Mouse (Mus musculus) kidney, postnatal 0 days (tissue): ENCODE measurements around the gene Dnase1l2. TPM values are rescaled to one million over a fixed set of nuclear protein-coding genes. Genes with fewer than 3 reads are reported as not detected.
A peak's percentile ranks its signal among the peaks of the same experiment; 100 is the strongest.

ENCODE experiments used
- ATAC-seq: fragments of 200-750 bp; cut with Nextera tagmentation; replicated peaks from 2 replicates; pipeline ENCODE4 v1.8.0; 2017; ENCODE audit warnings: low read depth, moderate number of reproducible peaks, moderate TSS enrichment, moderate library complexity; ENCODE audit not compliant: low FRiP score
- DNase-seq: peaks from one replicate; pipeline ENCODE4 v3.0.0-alpha.2; 2016; ENCODE audit warnings: low spot score
- H3K27ac ChIP-seq: fragments of 300-500 bp; sonication (generic); 2 replicates; pipeline ENCODE4 v1.5.1; 2014; ENCODE audit warnings: mild to moderate bottlenecking
- H3K27me3 ChIP-seq: fragments of 300-500 bp; sonication (generic); 2 replicates; pipeline ENCODE4 v1.6.1; 2014; ENCODE audit warnings: low read length, mixed read lengths; ENCODE audit not compliant: insufficient read depth
- H3K36me3 ChIP-seq: fragments of 300-500 bp; sonication (generic); 2 replicates; pipeline ENCODE4 v1.6.1; 2014; ENCODE audit warnings: low read length, mixed read lengths; ENCODE audit not compliant: insufficient read depth
- H3K4me1 ChIP-seq: fragments of 300-500 bp; sonication (generic); replicated peaks from 2 replicates; pipeline ENCODE4 v1.6.1; 2014; ENCODE audit warnings: antibody characterized with exemption, low read length, mixed read lengths; ENCODE audit not compliant: insufficient read depth
- H3K4me2 ChIP-seq: fragments of 300-500 bp; sonication (generic); 2 replicates; pipeline ENCODE4 v1.6.1; 2014; ENCODE audit warnings: mild to moderate bottlenecking, low read length, moderate library complexity, mixed read lengths
- H3K4me3 ChIP-seq: fragments of 300-500 bp; sonication (generic); replicated peaks from 2 replicates; pipeline ENCODE4 v1.5.1; 2014; ENCODE audit warnings: low read depth, low read length
- H3K9ac ChIP-seq: fragments of 300-500 bp; sonication (generic); 2 replicates; pipeline ENCODE4 v1.6.1; 2014; ENCODE audit warnings: low read depth, low read length
- H3K9me3 ChIP-seq: fragments of 300-500 bp; sonication (generic); replicated peaks from 2 replicates; pipeline ENCODE4 v1.6.1; 2016; ENCODE audit warnings: low read length, inconsistent platforms, mixed read lengths
- CTCF ChIP-seq: IDR thresholded peaks from 2 replicates; pipeline ENCODE4 v1.5.1; 2016; ENCODE audit warnings: antibody characterized with exemption, low read depth, mild to moderate bottlenecking, moderate library complexity
- WGBS: fragments of 180-500 bp; shearing (Covaris S2); extraction: QIAGEN DNeasy Blood & Tissue Kit; methylation state at CpG from one replicate; pipeline ENCODE4 v1.1.7; 2014; 5-methylcytosine and 5-hydroxymethylcytosine counted together
- polyA plus RNA-seq: library from polyadenylated mRNA; unstranded; fragments of >200 nt; fragmentation: Nextera tagmentation; extraction: Ambion mirVana; gene quantifications from 2 replicates; pipeline ENCODE4 v1.2.1, GENCODE M21; 2015

Dnase1l2 gene
- polyA plus RNA-seq, 1 experiment from 2014 or later: 3.8 TPM

DNA sequence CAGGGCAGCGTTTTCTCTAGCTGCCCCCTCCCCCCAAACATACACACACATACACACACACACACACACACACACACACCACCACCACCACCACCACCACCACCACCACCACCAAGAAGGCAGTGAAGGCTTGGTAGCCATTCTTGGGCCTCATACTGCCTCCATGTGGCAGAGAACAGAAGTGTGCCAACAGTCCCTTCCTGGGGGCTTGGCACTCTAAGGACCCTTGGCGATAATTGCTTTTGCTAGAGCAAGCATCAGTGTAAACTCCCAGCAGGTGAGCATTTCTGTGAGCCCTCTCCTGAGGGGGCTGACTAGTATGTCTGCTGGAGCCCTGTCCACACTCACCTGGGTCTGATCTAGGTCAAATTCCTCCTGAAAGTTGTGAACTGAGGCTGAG is 1.8 kb downstream of the Dnase1l2 start:
- 42% methylated on average over 2 of the region's 2 CpGs for WGBS
- H3K4me1 ChIP-seq: no peaks in the 10 kb centered on the region
- TF ChIP-seq CTCF: peak; percentile 55; the same call in 1 of the 2 replicates
- ATAC-seq (no peak), DNase-seq (no peak)
- peaks cover 53% of the 10 kb centered on the region for H3K36me3 ChIP-seq
- H3K9me3 ChIP-seq: no peaks in the 10 kb centered on the region
- no peak overlapping the region for H3K4me3 ChIP-seq
- no peak overlapping the region for H3K27ac ChIP-seq
- H3K4me2 ChIP-seq: no peak overlapping the region
- no peaks in the 10 kb centered on the region for H3K27me3 ChIP-seq
- no peak overlapping the region for H3K9ac ChIP-seq

DNA sequence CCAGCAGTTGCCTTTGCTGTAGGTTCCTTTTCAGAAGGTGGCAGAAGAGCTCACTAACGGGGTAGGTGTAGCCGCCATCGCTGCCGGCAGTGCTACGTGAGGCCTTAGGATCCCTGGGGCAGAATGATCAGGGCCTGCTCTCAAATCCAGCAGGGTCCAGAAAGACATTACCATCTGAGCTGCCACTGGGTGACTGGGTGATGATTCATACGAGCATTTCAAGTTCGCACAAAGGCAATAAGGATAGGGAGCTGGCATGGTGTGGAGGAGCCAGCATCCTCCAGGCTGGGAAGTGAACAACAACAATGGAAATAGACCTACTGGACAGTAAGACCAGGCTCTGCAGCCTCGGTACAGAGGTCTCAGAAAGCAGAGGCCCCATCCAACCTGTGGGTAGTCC is 2.5 kb downstream of the Dnase1l2 start:
- 87% methylated on average over 8 of the region's 8 CpGs for WGBS
- Histone ChIP-seq H3K36me3 (peaks cover 51% of the 10 kb centered on the region), H3K9ac (no peak overlapping the region), H3K4me3 (no peak overlapping the region), H3K9me3 (no peaks in the 10 kb centered on the region), H3K4me1 (no peaks in the 10 kb centered on the region), H3K4me2 (no peak overlapping the region), H3K27ac (no peak overlapping the region), H3K27me3 (no peaks in the 10 kb centered on the region)
- no peak for TF ChIP-seq CTCF
- DNase-seq (no peak), ATAC-seq (no peak)

DNA sequence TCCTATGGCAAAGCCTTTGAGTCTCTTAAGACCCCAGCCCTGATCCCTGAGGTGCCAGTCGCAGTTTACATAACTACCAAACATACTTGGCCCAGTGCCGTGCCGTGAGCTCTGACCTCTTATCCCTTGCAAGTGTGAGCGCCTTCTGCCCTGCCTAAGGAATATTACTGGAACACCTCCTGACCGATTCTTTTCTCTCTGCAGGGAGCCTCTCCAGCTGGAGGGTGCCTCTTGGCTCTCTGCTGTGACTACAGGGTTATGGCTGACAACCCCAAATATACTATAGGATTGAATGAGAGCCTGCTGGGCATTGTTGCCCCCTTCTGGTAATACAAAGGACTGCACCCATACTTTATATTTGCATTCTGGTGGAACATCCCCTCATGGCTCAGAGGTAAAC is 5.9 kb downstream of the Dnase1l2 start:
- Histone ChIP-seq H3K9me3 (no peaks in the 10 kb centered on the region), H3K4me2 (no peak overlapping the region), H3K27me3 (no peaks in the 10 kb centered on the region), H3K27ac (no peak overlapping the region), H3K4me1 (no peaks in the 10 kb centered on the region), H3K36me3 (peaks cover 38% of the 10 kb centered on the region), H3K4me3 (no peak overlapping the region), H3K9ac (no peak overlapping the region)
- DNase-seq: peak; percentile 74
- TF ChIP-seq CTCF: peak; percentile 87
- no peak; the same call in 1 of the 2 replicates for ATAC-seq
- WGBS: 79% methylated on average over 5 of the region's 5 CpGs

DNA sequence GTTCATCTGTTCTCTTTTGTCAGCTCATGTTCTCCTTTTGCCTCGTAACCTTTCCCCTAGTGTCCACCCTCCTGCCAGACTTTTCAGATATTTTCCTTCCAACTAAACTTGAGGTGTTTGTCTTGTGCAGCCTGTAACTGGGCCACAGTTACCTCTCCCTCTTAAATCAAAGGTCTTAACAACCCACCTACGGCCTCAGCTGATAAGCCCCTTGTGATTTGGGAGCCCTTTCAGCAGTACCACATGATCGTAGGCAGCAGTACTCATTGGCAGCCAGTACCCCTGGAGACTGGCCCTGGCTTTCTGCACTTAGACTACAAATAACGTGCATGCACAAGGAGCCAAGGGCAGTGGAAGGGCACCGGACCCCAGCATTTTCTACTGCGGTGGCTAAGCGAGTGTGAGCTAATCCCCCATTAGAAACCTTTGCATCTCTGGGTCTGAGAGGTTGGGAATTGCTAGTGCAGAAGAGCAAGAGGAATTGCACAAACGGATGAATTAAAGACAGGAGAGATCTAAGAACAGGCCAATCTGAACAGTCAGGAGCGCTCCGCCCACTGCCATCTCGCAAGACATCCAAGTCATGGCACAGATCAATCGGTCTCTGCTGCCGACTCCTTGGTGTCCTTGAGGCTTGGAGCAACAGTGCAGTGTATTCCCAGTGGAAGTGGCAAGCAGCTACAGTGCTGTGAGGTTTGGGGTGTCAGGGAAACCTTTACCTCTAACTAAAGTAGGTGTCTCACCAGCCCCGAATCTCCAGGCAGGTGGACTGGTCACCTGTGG is 13.5 kb downstream of the Dnase1l2 start:
- Histone ChIP-seq H3K27ac (no peak overlapping the region), H3K4me2 (no peak overlapping the region), H3K4me3 (no peak overlapping the region), H3K27me3 (no peaks in the 10 kb centered on the region), H3K9me3 (no peaks in the 10 kb centered on the region), H3K36me3 (peaks cover 2% of the 10 kb centered on the region; the same call in 1 of the 2 replicates), H3K4me1 (no peaks in the 10 kb centered on the region), H3K9ac (no peak overlapping the region)
- DNase-seq: no peak
- 75% methylated on average over 14 of the region's 14 CpGs for WGBS
- ATAC-seq: no peak
- no peak for TF ChIP-seq CTCF

DNA sequence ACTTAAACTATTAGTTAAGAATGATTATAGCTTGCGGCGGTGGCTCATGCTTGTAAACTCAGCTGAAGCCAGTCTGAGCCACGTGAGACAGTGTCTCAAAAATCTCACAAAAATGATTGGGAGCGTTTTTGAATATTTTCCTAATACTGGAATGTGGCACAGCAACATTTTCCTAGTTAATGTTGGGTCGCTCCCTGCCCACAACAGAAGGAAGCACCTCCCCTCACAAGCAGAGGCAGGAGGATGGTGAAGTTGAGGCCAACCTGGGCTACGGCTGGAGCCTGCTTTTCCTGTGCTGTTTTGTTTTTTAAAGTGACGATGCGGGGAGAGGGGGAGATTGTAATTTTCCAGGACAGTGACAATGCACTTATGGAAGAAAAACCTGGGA is 15.7 kb downstream of the Dnase1l2 start:
- H3K4me2 ChIP-seq: peak overlapping the region; percentile 80
- H3K9ac ChIP-seq: peak overlapping the region; percentile 93
- no peaks in the 10 kb centered on the region for H3K4me1 ChIP-seq
- no peaks in the 10 kb centered on the region for H3K9me3 ChIP-seq
- peak overlapping the region; percentile 76 for H3K4me3 ChIP-seq
- ATAC-seq: no peak
- no peaks in the 10 kb centered on the region for H3K27me3 ChIP-seq
- H3K27ac ChIP-seq: peak overlapping the region; percentile 98
- WGBS: under 1% methylated on average over 8 of the region's 8 CpGs
- DNase-seq: peak; percentile 41
- TF ChIP-seq CTCF: no peak
- peaks cover 18% of the 10 kb centered on the region for H3K36me3 ChIP-seq

DNA sequence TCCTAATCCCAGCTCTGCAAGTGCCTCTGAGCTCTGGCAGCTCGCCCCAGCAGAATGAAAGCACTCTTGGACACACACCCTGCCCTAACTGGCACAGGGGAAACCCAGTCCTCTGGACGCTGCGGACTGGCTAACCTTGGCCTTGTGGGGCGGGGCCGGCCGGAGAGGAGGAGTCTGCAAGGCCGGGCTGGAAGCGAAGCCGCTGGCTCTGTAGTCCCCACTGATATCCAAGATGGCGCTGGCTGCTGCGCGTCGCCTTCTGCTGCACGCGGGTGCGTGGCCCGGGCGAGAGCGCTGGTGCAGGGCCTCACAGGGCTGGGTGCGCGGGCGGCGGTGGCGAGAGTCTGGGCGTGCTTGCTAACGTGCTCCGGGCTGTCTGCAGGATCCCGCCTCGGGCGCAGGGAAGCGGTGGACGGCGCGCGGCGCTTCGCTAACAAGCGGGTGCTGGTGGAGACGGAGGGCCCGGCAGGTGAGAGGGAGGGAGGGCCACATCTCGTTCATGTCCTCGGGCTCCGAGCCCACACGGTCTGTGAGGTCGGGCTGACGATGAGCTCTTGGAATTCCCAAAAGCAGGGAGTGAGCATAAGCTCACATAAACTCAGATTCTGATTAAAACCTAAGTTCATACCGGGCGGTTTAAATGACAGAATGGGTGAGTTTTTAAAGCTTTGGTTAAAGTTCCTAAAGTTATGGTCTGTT is 16.3 kb downstream of the Dnase1l2 start, which contains the start of gene Eci1:
Gene Eci1 (plus strand): TSS at position 171 of the 699 bp plus-strand sequence.
- Histone ChIP-seq H3K27me3 (no peaks in the 10 kb centered on the region), H3K9me3 (no peaks in the 10 kb centered on the region), H3K36me3 (peaks cover 23% of the 10 kb centered on the region), H3K4me3 (peak within 1 kb of the TSS; percentile 76), H3K9ac (peak within 1 kb of the TSS; percentile 93), H3K4me2 (peak within 1 kb of the TSS; percentile 80), H3K4me1 (no peaks in the 10 kb centered on the region), H3K27ac (peak within 1 kb of the TSS; percentile 98)
- TF ChIP-seq CTCF: no peak
- peak; percentile 97 for ATAC-seq
- peak; percentile 98 for DNase-seq
- WGBS: under 1% methylated on average over 48 of the region's 48 CpGs
